Mouse (Mus musculus) liver, postnatal 0 days (tissue): ENCODE results near the gene Atxn1.

Experiments used
- CTCF ChIP-seq: sonication (generic); IDR thresholded peaks from 2 replicates; pipeline ENCODE4 v1.5.1; 2016; ENCODE audit warnings: antibody characterized with exemption, low read depth
- EP300 ChIP-seq: IDR thresholded peaks from 2 replicates; pipeline ENCODE4 v1.6.1; 2016; ENCODE audit warnings: antibody characterized with exemption, low read depth, mild to moderate bottlenecking

DNA sequence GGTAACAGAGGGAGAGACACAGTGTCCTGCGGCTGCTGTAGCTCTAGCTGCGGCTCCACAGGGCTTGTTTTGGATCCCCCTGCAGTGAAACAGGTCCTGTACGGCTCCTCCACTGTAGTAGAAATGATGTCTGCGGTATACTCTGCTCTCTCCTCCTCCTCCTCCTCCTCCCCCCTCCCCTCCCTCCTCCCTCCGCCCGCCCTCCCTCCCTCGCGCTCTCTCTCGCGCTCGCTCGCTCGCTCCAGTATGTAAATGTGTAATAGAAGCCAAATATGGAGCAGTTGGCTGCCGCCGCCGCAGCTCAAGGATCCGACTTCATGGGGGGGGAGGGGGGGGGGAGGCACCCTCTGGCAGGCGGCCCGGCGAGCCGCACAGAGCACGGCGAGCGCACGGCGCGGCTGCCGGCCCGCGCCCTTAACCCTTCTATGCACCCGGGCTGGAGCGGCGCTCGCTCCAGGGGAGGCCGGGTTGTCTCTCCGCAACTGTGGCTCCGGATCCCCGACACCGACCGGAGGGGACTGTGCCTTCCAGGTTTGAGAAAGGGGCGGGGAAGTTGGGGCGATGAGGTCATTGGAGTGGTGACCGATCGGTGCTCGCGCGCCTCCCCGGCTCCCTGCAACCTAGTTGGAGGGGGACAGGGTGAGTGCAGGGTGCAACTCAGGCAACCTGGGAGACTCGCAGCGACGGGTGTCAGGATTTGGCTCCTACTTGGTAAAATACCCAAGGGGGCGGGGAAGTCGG, at the start of gene Atxn1:
- TF ChIP-seq CTCF (no peak), EP300 (no peak)
